Mouse (Mus musculus) cerebellum, postnatal 10 days (tissue): Measurements from ENCODE around the gene Gm1113.

Experiments used
- DNase-seq, 2 experiments: peaks; one replicate each; pipeline ENCODE4 v3.0.0; 2021; ENCODE audit warnings: mixed read lengths in 2 of 2

The Gm1113 gene

DNA sequence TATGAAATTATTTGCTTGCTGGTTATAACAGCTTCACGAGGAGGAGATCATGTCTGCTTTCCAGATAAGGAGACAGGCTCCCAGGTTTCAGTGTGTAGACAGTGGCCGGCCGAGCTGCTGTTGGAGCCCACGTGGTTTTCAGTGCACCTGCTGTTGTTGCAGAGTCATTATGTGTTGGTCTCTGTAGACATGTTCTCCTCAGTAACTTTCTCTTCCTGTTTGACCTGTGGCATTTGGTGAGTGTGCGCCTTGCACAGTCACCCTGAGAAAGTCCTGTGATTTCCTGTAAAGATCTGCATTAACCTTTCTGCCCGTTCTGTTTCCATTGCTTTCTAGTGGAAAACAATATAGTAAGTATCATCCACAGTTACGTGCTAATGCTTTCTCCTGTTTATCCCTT is 42.7 kb downstream of the Gm1113 start:
- DNase-seq: no peak

DNA sequence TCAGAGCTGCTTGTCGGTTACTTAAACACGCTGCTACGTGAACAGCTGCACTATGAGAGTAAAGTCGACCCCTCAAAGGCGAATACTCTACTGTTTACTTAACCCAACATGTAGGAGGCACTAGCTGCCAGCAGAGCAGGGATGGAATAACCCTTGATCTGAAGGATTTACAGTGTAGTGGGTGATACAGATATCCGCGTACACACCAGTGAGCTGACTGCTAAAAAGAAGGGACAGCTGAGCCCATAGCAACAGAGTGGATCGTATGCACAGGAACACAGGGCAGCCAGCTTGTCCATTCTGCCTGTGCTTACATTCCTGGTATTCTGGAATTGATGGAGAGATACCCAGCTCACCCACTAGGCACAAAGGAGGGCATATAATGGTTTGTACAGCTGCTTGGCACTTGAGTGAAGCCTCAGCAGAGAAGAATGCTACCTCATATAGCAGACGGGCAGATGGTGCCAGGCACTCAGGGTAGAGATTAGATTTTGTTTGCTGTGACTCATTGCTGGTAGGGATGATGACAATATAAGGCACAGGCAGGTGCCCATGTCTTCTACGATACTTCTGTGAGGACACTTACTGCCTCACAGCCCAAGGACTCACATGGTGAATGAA is 43.9 kb downstream of the Gm1113 start:
- DNase-seq: no peak

DNA sequence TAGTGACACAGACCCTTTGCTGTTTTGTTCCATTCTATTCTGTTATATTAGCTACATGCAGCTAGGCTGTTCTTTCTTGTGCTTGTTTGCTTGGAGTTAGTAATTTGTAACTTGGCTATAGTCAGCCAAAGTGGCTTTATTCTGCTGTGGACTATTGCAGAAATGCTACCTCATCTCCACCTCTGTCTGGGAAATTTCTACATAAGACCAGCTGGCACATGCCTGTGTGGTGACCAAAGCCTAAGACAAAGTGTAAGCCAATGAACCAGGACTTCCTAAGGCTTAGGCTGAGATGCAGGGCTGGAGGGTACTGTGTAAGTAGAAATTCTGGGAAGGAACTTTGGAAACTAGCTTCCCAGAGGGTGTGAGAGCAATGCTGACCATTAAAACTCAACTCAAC is 49.2 kb downstream of the Gm1113 start:
- no peak for DNase-seq

DNA sequence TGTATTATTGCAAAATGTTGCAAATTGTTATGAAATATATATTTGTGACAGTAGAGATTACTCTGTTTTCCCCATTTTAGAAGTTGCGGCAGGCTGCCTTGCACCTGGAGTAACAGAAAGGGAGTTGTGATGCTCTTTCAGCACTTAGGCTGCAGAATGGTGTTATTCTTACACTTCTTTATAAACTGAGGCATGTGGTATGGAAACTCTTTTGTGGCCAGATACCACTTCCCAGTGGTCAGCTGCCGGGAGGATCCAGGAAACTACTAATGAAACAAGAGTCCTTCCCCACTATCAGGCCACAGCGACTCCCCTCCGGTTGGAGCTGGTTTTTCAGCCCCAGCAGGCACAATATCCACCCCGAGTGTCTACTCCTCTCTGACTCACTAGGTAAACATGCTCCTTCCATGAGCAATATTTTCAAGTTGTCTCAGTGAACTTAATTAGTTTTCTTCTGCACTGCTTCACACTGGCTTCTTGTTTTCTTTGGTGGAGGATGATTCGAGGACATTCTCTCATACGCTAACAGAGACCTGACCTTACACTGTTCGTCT is 50.7 kb downstream of the Gm1113 start:
- DNase-seq: no peak

DNA sequence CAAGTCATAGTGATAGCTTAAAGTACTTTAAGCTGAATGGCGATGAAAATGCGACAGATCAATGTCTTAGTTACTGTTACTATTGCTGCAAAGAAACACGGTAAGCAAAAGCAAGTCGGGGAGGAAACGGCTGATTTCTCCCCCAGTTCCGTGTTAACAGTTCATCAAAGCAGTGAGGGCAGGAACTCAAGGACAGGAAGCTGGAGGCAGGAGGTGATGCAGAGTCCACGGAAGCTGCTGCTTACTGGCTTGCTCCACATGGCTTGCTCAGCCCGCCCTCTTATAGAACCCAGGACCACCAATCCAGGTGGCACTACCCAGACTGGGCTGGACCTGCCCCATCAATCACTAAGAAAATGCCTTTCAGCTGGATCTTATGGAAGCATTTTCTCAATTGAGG is 58.5 kb downstream of the Gm1113 start:
- no peak for DNase-seq
